Mouse (Mus musculus): ENCODE measurements at regions not wholly inside any gene's neighbourhood (a gene's known extent, or its start where the extent isn't known, plus 50 kb on each side); places are given as distances from the start of the nearest gene placed in this dataset.
A peak's percentile ranks its signal among the peaks of the same experiment; 100 is the strongest.

- no peak for DNase-seq
Measured at GRCm38 (mm10) chr12:54382965-54383364, 179.3 kb upstream of the Egln3 start.

GRCm38 (mm10) chr12:54382061-54382460, 178.4 kb upstream of the Egln3 start:
- DNase-seq = no peak

GRCm38 (mm10) chr12:54380322-54380721, 176.7 kb upstream of the Egln3 start:
- DNase-seq = no peak

GRCm38 (mm10) chr12:54378576-54378975, 174.9 kb upstream of the Egln3 start:
- DNase-seq = no peak

GRCm38 (mm10) chr12:54374060-54374459, 170.4 kb upstream of the Egln3 start:
- DNase-seq = no peak

- no peak for DNase-seq
Measured at GRCm38 (mm10) chr12:54369217-54369616, 165.6 kb upstream of the Egln3 start.

GRCm38 (mm10) chr12:54364381-54365095, 160.9 kb upstream of the Egln3 start:
- DNase-seq = no peak

DNA sequence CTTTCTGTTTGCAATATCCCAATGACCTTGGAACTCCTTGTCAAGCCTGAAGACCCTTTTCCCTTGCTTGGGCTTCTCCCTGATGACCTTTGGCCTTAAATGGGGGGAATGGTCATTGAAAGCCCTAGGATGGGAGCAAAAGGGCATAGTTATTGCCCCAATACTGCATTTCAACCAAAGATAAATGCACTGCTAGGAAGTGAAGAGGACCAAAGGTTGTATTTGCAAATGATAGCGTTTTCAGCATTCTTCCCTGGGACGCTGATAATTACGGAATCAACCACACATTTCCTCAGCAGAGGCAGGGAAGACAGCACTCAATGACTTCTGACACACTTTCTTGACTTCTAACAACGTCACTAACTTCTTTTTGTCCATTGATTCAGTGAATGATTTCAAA, 158.1 kb upstream of the Egln3 start:
- no peak for DNase-seq

DNA sequence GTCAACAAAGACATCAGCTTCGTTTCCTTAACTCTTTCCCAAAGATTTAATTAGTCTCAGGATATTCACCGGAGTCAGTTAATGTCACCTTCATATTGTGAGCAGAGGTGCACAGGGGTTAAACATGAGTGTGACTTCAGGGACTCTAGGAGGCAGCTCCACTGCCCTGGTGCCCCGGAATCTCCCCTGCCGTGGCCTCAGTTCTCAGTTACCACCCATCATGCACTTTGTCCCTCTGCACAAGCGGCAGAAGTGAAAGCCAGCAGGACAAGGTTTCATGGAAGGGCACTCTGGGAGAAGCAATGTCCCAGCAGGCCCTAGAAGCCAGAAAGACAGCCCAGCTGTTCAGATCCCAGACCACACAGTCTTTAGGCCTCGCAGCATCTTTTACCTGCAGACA, 150.5 kb upstream of the Egln3 start:
- DNase-seq = no peak

DNA sequence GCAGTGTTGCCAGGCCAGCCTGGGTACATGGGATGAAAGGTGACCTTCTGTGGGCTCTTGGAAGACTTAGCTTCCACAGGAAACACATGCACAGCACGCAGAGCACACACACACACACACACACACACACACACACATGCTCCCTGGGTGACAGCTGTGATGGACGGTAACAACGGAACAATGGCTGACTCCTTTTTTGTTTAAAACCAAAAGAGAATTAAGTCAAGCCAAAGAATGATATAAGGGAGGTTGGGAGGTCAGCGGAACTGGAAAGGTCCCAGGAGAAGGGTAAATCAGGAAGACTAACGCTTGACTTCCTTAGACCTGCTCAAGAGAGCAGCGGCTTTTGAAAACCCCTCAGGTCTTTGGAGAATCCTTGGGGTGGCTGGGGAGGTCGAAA, 150.0 kb upstream of the Egln3 start:
- DNase-seq = no peak

GRCm38 (mm10) chr12:54352963-54353606, 149.4 kb upstream of the Egln3 start:
- DNase-seq = peak; percentile 19 to 30

GRCm38 (mm10) chr12:54350293-54350692, 146.6 kb upstream of the Egln3 start:
- DNase-seq = no peak

DNA sequence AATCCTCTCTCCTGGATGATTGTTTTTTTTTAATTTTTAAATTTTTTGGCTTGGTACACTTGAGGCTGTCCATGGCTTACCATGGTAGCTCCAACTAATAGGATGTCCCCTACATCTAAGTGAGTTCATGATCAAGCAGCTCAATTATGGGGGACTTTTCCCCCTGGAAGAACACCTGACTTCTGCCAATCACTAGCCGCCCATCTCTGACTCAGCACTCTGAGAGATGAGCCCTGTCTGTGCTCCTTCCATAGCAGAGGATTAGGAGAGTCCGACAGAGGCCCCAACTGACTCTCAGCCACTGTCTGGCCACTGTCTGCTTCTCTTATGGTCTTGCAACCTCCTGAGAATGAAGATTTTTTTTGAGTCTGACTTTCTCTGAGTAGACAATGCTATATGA, 145.7 kb upstream of the Egln3 start:
- DNase-seq = no peak

DNA sequence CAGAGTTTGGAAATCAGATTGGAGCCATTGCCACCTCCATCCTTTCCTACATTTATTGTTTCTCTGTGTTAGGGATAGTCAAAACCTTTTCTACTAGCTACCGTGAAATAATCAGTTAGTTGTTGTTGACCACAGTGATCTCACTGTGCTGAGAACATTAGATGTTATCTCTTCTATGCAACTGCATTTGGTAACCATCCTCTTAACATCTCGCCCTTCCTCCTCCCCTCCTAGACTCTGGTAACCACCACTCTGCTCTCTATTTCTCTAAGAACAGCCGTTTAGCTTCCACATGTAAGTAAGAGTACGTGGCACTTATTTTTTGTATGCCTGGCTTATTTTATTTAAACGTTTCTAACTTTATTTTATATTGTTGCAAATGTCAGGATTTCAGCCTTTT, 139.8 kb upstream of the Egln3 start:
- DNase-seq = no peak

- DNase-seq = no peak
Measured at GRCm38 (mm10) chr12:54335509-54335908, 131.8 kb upstream of the Egln3 start.

DNA sequence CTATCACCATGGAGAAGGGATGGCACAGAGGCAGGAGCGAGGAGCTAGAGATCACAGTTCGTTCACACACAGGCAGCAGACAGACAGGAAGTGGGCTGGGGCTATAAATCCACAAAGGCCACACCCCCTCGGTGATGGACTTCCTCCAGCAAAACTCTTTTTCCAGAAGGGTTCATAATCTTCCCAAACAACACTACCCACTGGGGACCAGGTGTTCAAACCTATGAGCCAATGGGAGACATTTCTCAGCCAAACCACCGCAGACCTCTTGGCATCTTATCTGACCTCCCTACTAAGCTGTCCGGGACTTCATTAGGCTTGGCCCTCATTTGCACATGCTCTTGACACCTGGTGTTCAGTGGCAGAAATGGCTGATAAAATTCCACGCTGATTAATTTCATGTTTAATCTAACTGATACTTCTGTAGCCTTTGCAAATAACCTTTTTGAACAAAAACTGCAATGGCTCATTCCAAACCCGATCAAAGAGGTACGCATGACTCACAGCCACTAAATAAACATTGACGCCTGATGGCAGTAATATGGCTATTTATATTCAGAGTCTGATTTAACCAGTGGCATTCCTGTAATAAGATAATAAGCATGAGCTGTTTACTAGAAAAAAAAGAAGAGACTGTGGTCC, 131.0 kb upstream of the Egln3 start:
- DNase-seq = peak in 1 of 2 experiments; percentile 12

- no peak for DNase-seq
Measured at GRCm38 (mm10) chr12:54333632-54334321, 130.1 kb upstream of the Egln3 start.

DNA sequence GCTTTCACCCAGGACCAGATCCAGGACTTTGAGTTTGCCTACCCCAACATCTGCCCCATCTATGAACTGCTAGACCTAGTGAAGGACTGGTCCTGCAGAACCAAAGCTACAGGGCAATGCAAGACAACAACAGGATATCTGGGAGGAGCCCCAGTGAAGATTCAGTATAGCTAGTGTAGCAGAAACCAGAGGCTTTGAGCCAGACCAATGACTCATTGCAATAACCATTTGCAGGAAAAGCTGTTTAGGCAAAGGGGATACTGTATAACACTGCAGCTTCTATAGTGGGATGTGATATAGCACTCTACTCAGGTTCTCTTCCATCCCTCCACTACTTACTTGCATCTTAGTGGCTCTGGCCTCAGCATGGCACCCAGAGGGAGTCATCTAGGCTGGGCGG, 123.8 kb upstream of the Egln3 start:
- DNase-seq = no peak

DNA sequence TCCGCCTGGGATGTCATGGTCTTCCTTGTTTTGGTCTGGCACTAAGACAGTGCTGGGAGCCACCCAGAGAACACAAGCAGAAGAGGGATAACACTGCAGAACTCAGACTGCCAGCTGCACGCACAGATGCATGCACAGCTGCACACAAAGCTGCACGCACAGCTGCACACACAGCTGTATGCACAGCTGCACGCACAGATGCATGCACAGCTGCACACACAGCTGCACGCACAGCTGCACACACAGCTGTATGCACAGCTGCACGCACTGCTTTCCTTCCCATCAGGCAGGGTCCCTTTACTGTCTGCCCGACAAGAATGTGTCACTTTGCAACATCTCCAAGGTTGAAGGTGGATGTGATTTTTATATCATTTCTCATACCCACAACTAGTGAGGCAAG, 122.9 kb upstream of the Egln3 start:
- DNase-seq = no peak

DNA sequence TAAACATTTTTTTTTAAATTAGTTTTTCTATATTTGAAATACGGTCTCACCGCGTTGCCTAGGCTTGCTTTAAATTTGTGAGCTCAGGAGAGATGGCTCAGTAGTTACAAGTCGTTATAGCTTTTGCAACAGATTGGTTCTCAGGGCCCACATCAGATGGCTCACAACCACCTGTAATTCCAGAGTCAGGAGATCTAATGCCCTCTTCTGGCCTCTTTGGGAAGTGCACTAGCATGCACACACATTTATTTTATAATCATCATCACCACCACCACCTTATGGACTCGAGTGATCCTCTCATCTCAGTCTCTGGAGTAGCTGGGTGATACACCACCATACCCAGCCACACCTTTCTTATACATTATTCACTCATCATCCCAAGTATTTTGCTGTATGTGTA, 116.9 kb upstream of the Egln3 start:
- no peak for DNase-seq

GRCm38 (mm10) chr12:54316980-54317471, 113.4 kb upstream of the Egln3 start:
- no peak for DNase-seq

GRCm38 (mm10) chr12:54316066-54316567, 112.5 kb upstream of the Egln3 start:
- no peak for DNase-seq

GRCm38 (mm10) chr12:54314153-54314552, 110.5 kb upstream of the Egln3 start:
- no peak for DNase-seq
